Mouse (Mus musculus): ENCODE measurements around the gene Man2b1. TPM values are rescaled to one million over a fixed set of nuclear protein-coding genes. Genes with fewer than 3 reads are reported as not detected.

Man2b1 gene
- total and polyA plus RNA-seq, 3 experiments, result 10.8 to 24.7 TPM; not detected in 1

DNA sequence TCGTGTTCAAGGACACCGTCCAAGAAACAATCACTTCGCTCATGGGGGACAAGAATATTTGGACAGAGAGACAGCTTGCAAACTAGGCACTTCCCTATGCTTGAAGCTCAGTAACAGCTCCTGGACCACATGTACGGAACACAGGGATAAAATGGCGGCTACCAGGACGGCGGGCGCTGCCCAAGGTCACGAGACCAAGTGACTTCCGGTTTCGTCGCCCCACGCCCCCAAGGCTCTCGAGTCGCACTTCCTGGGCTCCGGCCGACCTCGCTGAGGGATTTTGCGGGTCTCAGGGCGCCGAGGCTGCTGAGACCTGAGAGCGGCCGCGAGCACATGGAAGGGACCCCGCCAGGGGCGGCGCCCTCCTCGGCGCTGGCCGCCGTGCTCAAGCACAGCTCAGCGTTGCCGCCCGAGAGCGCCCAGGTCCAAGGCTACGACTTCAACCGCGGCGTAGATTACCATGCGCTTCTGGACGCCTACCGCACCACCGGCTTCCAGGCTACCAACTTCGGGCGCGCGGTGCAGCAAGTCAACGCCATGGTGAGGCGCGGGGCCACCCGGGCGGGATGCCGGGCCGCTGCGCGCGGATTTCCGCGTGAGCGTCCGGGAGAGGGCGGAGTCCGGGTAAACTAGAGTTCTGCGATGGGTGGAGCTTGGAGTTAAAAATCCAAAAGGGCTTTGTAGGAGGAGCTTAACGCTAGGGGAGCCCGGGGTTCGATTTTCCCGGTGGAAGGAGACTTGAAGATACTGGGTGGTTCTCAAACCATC lies 11.4 kb upstream of the Man2b1 start, which contains the start of gene Dhps (continued):
- TF ChIP-seq GABPA (IDR thresholded peaks at IDR 0.05; ENCODE audit: low read depth, low read length), result no peak
- TF ChIP-seq RAD21 (IDR thresholded peaks at IDR 0.05; ENCODE audit: low read depth, low read length), result no peak
- TF ChIP-seq GATA1 (IDR thresholded peaks at IDR 0.05; ENCODE audit: low read depth, low read length), result no peak
- TF ChIP-seq BHLHE40 (IDR thresholded peaks at IDR 0.05; ENCODE audit: borderline replicate concordance, low read depth, low read length), result peak; percentile 94
- TF ChIP-seq TAL1 (IDR thresholded peaks at IDR 0.05; ENCODE audit: low read length), result no peak
- no peak for TF ChIP-seq POLR2AphosphoS5 (IDR thresholded peaks at IDR 0.05; ENCODE audit: borderline replicate concordance, low read depth, low read length)
- no peak for TF ChIP-seq SMC3 (IDR thresholded peaks at IDR 0.05; ENCODE audit: low read depth, low read length)
- no peak for TF ChIP-seq ZC3H11A (IDR thresholded peaks at IDR 0.05; ENCODE audit: low read depth, low read length)
- TF ChIP-seq JUND (IDR thresholded peaks at IDR 0.05; ENCODE audit: low read depth, low read length), result no peak
- peak; percentile 85 for TF ChIP-seq NELFE (IDR thresholded peaks at IDR 0.05; ENCODE audit: low read depth, low read length)
- TF ChIP-seq ETS1 (IDR thresholded peaks at IDR 0.05; ENCODE audit: low read depth, low read length), result peak; percentile 37; the same call in 1 of the 2 replicates
- TF ChIP-seq HCFC1 (IDR thresholded peaks at IDR 0.05; ENCODE audit: low read depth, low read length), result peak; percentile 88
- peak; percentile 78 to 83 for TF ChIP-seq POLR2A (IDR thresholded peaks at IDR 0.05; ENCODE audit: control insufficient read depth in 1 of 2, insufficient read depth in 1 of 2, low read depth in 1 of 2, low read length in 2 of 2, poor library complexity in 1 of 2)
- peak; percentile 96 for TF ChIP-seq USF1 (IDR thresholded peaks at IDR 0.05; ENCODE audit: low read depth, low read length)

DNA sequence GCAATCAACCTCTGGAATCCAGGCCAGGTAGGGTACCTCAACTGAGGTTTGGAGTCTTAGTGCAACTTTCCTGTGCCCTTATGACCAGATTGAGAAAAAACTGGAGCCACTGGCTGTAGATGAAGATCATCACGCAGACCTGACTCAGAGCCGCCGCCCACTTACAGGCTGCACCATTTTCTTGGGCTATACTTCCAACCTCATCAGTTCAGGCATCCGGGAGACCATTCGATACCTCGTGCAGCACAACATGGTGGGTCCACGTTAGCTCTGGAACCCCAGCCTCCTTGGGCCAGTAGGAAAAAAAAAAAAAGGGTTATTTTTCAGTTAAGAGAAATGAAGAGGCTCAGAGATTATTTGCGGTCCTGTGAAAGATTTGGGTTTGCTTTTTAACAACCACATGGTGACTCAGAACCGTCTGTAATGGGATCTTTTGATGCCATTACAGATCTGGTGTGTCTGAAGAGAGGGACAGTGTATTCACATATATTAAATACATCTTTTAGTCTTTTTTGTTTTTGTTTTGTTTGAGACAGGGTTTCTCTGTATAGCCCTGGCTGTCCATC lies 10.6 kb upstream of the Man2b1 start:
- Histone ChIP-seq H3K4me1 (ENCODE audit: control insufficient read depth in 1 of 2, insufficient read depth in 2 of 2, low read length in 2 of 2) (peaks cover 2 to 12% of the 10 kb centered on the region in 2 experiments; a peak in 3 of 4 replicates), H3K9me3 (replicated peaks; ENCODE audit: insufficient read depth, low read length) (no peaks in the 10 kb centered on the region), H3K27ac (ENCODE audit: control insufficient read depth, low read depth, low read length) (peak overlapping the region; percentile 87), H3K4me3 (ENCODE audit: control insufficient read depth in 1 of 2, insufficient read depth in 1 of 2, low read depth in 2 of 2, low read length in 2 of 2) (peak overlapping the region; percentile 86 to 90), H3K79me2 (ENCODE audit: control insufficient read depth, insufficient read depth, low read length, poor library complexity) (peaks cover 15% of the 10 kb centered on the region), H3K9ac (ENCODE audit: control insufficient read depth, low read depth, low read length, poor library complexity, severe bottlenecking) (peak overlapping the region; percentile 94), H3K27me3 (ENCODE audit: control insufficient read depth in 1 of 2, insufficient read depth in 2 of 2, low read length in 2 of 2) (no peaks in the 10 kb centered on the region), H3K36me3 (ENCODE audit: control insufficient read depth in 1 of 2, insufficient read depth in 2 of 2, low read length in 2 of 2) (peaks cover under 1 to 8% of the 10 kb centered on the region in 2 experiments; a peak in 3 of 4 replicates)
- TF ChIP-seq MYC (IDR thresholded peaks at IDR 0.05; ENCODE audit: low read depth, low read length) (0 out of 2 replicates have a peak, but pooled peaks have one; percentile 18), MXI1 (IDR thresholded peaks at IDR 0.05; ENCODE audit: low read depth, low read length) (no peak)
- peak; percentile 64 for DNase-seq (ENCODE audit: low read depth, low spot score)

Measured in MEL (cell line).